Mouse (Mus musculus): ENCODE measurements at regions not wholly inside any gene's neighbourhood (a gene's known extent, or its start where the extent isn't known, plus 50 kb on each side); places are given as distances from the start of the nearest gene placed in this dataset.

DNA sequence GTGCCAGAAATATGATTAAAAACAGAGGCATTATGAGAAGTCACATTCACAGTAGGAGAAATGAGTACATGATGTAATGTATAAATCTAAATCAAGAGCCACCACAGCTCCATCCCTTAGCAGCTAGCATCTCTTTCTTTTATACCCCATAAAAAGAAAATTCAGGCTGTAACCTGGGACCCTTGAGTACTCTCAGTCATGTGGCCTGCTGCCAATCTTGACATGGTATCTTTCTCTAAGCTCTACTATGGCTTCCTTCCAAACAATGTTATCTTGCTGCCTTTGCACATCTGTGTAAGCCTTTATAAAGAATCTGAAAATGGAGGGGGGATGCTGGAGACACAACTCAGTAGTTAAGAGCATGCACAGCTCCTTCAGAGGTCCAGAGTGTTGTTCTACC, 78.6 kb upstream of the Cenpw start:
- TF ChIP-seq CTCF (IDR thresholded peaks at IDR 0.05) (no peak), POLR2A (IDR thresholded peaks at IDR 0.05; ENCODE audit: insufficient read depth, low read depth, low read length) (no peak), EP300 (IDR thresholded peaks at IDR 0.05; ENCODE audit: insufficient read depth, low read depth, low read length) (no peak)

Measured in heart, adult 2 months (tissue).